In the genomic region with DNA sequence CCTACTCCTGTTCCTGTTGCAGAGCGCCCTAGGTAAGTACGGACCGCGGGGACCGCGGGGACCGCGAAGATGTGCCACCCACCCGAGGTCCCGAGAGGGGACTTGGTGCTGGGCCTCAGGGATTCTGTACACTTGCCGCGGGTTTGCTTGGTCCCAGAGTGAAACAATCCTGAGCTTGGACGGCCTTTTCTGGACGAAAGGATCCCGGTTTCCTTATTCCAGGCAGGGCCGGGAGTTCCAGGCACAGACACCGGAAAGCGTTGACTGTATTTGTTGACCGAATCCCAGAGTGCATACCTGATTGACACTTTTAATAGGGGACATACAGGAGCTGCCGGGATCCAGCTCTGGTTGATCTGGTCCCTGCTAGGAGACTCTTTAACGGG, we compare ENCODE assay signal across 8 mouse cellular contexts. TPM values are rescaled to one million over a fixed set of nuclear protein-coding genes. Genes with fewer than 3 reads are reported as not detected.
DNase-seq lines count a peak whose midpoint lies in the region; ATAC-seq and TF ChIP-seq lines count a peak whose summit lies in the region.

No protein-coding gene starts in this region.

- no peaks in the 10 kb centered on the region for H3K9me3 ChIP-seq in embryonic facial prominence, embryonic 12.5 days
- H3K9me3 ChIP-seq in intestine, embryonic 15.5 days, result no peaks in the 10 kb centered on the region
- H3K9me3 ChIP-seq in neural tube, embryonic 12.5 days, result no peaks in the 10 kb centered on the region

- no peaks in the 10 kb centered on the region for H3K36me3 ChIP-seq in embryonic facial prominence, embryonic 12.5 days
- H3K36me3 ChIP-seq in intestine, embryonic 15.5 days, result no peaks in the 10 kb centered on the region
- no peaks in the 10 kb centered on the region for H3K36me3 ChIP-seq in neural tube, embryonic 12.5 days

- H3K27me3 ChIP-seq in embryonic facial prominence, embryonic 12.5 days, result peaks cover 36% of the 10 kb centered on the region
- H3K27me3 ChIP-seq in intestine, embryonic 15.5 days (replicated peaks), result no peaks in the 10 kb centered on the region
- peaks cover 40% of the 10 kb centered on the region for H3K27me3 ChIP-seq in neural tube, embryonic 12.5 days (replicated peaks)

- no peaks in the 10 kb centered on the region for H3K4me1 ChIP-seq in lung, adult 2 months (ENCODE audit: control insufficient read depth, insufficient read depth, low read length)
- no peaks in the 10 kb centered on the region for H3K4me1 ChIP-seq in embryonic facial prominence, embryonic 12.5 days
- H3K4me1 ChIP-seq in intestine, embryonic 15.5 days (replicated peaks), result 0 out of 2 replicates have a peak, but pooled peaks cover 2% of the 10 kb centered on the region
- peaks cover 12% of the 10 kb centered on the region for H3K4me1 ChIP-seq in neural tube, embryonic 12.5 days

- H3K4me3 ChIP-seq in lung, adult 2 months (replicated peaks; ENCODE audit: extremely low read depth, low read depth, low read length), result peak overlapping the region; percentile 56
- H3K4me3 ChIP-seq in embryonic facial prominence, embryonic 12.5 days, result peak overlapping the region; percentile 76
- H3K4me3 ChIP-seq in intestine, embryonic 15.5 days (replicated peaks), result peak overlapping the region; percentile 59
- peak overlapping the region; percentile 45 for H3K4me3 ChIP-seq in neural tube, embryonic 12.5 days

- no peak for TF ChIP-seq POLR2A in lung, adult 2 months (IDR thresholded peaks at IDR 0.05; ENCODE audit: borderline replicate concordance, extremely low read depth, low read depth, low read length)

- no peak for TF ChIP-seq CTCF in lung, adult 2 months (IDR thresholded peaks at IDR 0.05; ENCODE audit: insufficient read depth, low read length)

- ATAC-seq in embryonic facial prominence, embryonic 12.5 days (ENCODE audit: insufficient number of reproducible peaks, insufficient read depth, low FRiP score, low TSS enrichment), result no peak
- ATAC-seq in intestine, embryonic 15.5 days, result peak; percentile 42
- ATAC-seq in neural tube, embryonic 12.5 days (ENCODE audit: low FRiP score, low read depth), result no peak

- H3K4me2 ChIP-seq in embryonic facial prominence, embryonic 12.5 days (replicated peaks), result peak overlapping the region; percentile 99
- peak overlapping the region; percentile 93 for H3K4me2 ChIP-seq in intestine, embryonic 15.5 days (replicated peaks)
- H3K4me2 ChIP-seq in neural tube, embryonic 12.5 days (replicated peaks), result peak overlapping the region; percentile 97

- H3K27ac ChIP-seq in embryonic facial prominence, embryonic 12.5 days, result peak overlapping the region; percentile 57; the same call in 1 of the 2 replicates
- peak overlapping the region; percentile 67 for H3K27ac ChIP-seq in intestine, embryonic 15.5 days
- no peak overlapping the region for H3K27ac ChIP-seq in neural tube, embryonic 12.5 days

- no peak for DNase-seq in lung, adult 2 months
- no peak for DNase-seq in lung, postnatal 25 days (ENCODE audit: low spot score)
- DNase-seq in urinary bladder, postnatal 36 days (ENCODE audit: low spot score in 2 of 2), result no peak
- no peak for DNase-seq in cerebellum, adult 11-12 months
- no peak for DNase-seq in right cerebral cortex, adult 2 months (ENCODE audit: low spot score in 2 of 2)

- H3K9ac ChIP-seq in embryonic facial prominence, embryonic 12.5 days, result peak overlapping the region; percentile 66
- H3K9ac ChIP-seq in intestine, embryonic 15.5 days, result peak overlapping the region; percentile 66
- H3K9ac ChIP-seq in neural tube, embryonic 12.5 days, result peak overlapping the region; percentile 57

- WGBS in lung, adult 2 months, result 2% methylated on average over 21 of the region's 21 CpGs
- WGBS in embryonic facial prominence, embryonic 12.5 days, result under 1% methylated on average over 21 of the region's 21 CpGs
- WGBS in intestine, embryonic 15.5 days, result 1% methylated on average over 21 of the region's 21 CpGs
- WGBS in neural tube, embryonic 12.5 days, result 1% methylated on average over 21 of the region's 21 CpGs

RNA-seq across cellular contexts. Expression of a gene that starts 0.5 kb away (rescaled TPM):
- polyA plus RNA-seq in lung, adult 2 months (2012; rRNA removed), result 6.7 and 8.8 TPM in 2 replicates
- 1.4 and 1.8 TPM in 2 replicates for polyA plus RNA-seq in embryonic facial prominence, embryonic 12.5 days (2016; fragmentation: Nextera tagmentation; extraction: Ambion mirVana)
- polyA plus RNA-seq in intestine, embryonic 15.5 days (2015; fragmentation: Nextera tagmentation; extraction: Ambion mirVana), result 3.6 and 4.2 TPM in 2 replicates
- 0.15 and 0.22 TPM in 2 replicates for polyA plus RNA-seq in neural tube, embryonic 12.5 days (2016; fragmentation: Nextera tagmentation; extraction: Ambion mirVana)

RNA-seq across cellular contexts. Expression of a gene that starts 41.4 kb away (rescaled TPM):
- polyA plus RNA-seq in lung, adult 2 months (2012; rRNA removed), result 2.0 and 3.0 TPM in 2 replicates
- polyA plus RNA-seq in embryonic facial prominence, embryonic 12.5 days (2016; fragmentation: Nextera tagmentation; extraction: Ambion mirVana), result not detected in 2 replicates
- polyA plus RNA-seq in intestine, embryonic 15.5 days (2015; fragmentation: Nextera tagmentation; extraction: Ambion mirVana), result 4.7 and 6.5 TPM in 2 replicates
- not detected in 2 replicates for polyA plus RNA-seq in neural tube, embryonic 12.5 days (2016; fragmentation: Nextera tagmentation; extraction: Ambion mirVana)
